Mouse (Mus musculus) limb, embryonic 14.5 days (tissue): ENCODE data around the gene Camta1. TPM values are rescaled to one million over a fixed set of nuclear protein-coding genes. Genes with fewer than 3 reads are reported as not detected.

ENCODE experiments used
- ATAC-seq: fragments of 200-750 bp; cut with Nextera tagmentation; 2 replicates; pipeline ENCODE4 v1.8.0; 2017; ENCODE audit warnings: low read depth, moderate number of reproducible peaks, moderate TSS enrichment; ENCODE audit not compliant: low FRiP score
- DNase-seq: peaks from one replicate; pipeline ENCODE4 v3.0.0-alpha.2; 2015; ENCODE audit warnings: low spot score
- H3K27ac ChIP-seq: fragments of 300-500 bp; sonication (generic); replicated peaks from 2 replicates; pipeline ENCODE4 v1.5.1; 2014; ENCODE audit warnings: low read depth, mild to moderate bottlenecking, low read length, moderate library complexity, mixed read lengths
- H3K27me3 ChIP-seq: fragments of 300-500 bp; sonication (generic); 2 replicates; pipeline ENCODE4 v1.6.1; 2014; ENCODE audit warnings: low read length, mixed read lengths; ENCODE audit not compliant: control insufficient read depth, insufficient read depth
- H3K36me3 ChIP-seq: fragments of 300-500 bp; sonication (generic); 2 replicates; pipeline ENCODE4 v1.6.1; 2014; ENCODE audit warnings: mild to moderate bottlenecking, low read length, moderate library complexity, mixed read lengths; ENCODE audit not compliant: control insufficient read depth, insufficient read depth
- H3K4me1 ChIP-seq: fragments of 300-500 bp; sonication (generic); 2 replicates; pipeline ENCODE4 v1.6.1; 2014; ENCODE audit warnings: antibody characterized with exemption, low read length, mixed read lengths; ENCODE audit not compliant: control insufficient read depth, insufficient read depth
- H3K4me2 ChIP-seq: fragments of 300-500 bp; sonication (generic); replicated peaks from 2 replicates; pipeline ENCODE4 v1.6.1; 2014; ENCODE audit warnings: low read depth, mild to moderate bottlenecking, low read length, moderate library complexity; ENCODE audit not compliant: severe bottlenecking
- H3K4me3 ChIP-seq: fragments of 300-500 bp; sonication (generic); replicated peaks from 2 replicates; pipeline ENCODE4 v1.5.1; 2014; ENCODE audit warnings: low read length
- H3K9ac ChIP-seq: fragments of 300-500 bp; sonication (generic); 2 replicates; pipeline ENCODE4 v1.6.1; 2014; ENCODE audit warnings: mild to moderate bottlenecking, low read depth, low read length, moderate library complexity; ENCODE audit not compliant: severe bottlenecking
- H3K9me3 ChIP-seq: fragments of 300-500 bp; sonication (generic); 2 replicates; pipeline ENCODE4 v1.6.1; 2016; ENCODE audit warnings: low read length; ENCODE audit not compliant: control insufficient read depth
- POLR2A ChIP-seq: fragments of 200-500 bp; IDR thresholded peaks from 2 replicates; pipeline ENCODE4 v1.8.0; 2012; ENCODE audit warnings: inconsistent platforms, mild to moderate bottlenecking, moderate library complexity, borderline replicate concordance; ENCODE audit not compliant: insufficient read depth, insufficient read length; ENCODE audit errors: extremely low read depth
- WGBS: fragments of 180-500 bp; shearing (Covaris S2); extraction: QIAGEN DNeasy Blood & Tissue Kit; methylation state at CpG from one replicate; pipeline ENCODE4 v1.1.7; 2014; 5-methylcytosine and 5-hydroxymethylcytosine counted together
- polyA plus RNA-seq, 2 experiments: library from polyadenylated mRNA; depleted of rRNA in 1 of 2; stranded (reverse) in 1 of 2; unstranded in 1 of 2; fragments of >200 nt; fragmentation: Nextera tagmentation in 1 of 2; extraction: Ambion mirVana in 1 of 2; gene quantifications; 2 replicates each; pipeline versions ENCODE4 v1.2.1 to v1.2.3; 2012 to 2014

The Camta1 gene
- polyA plus RNA-seq, 2 experiments, result 28.6 to 78.8 TPM

- H3K36me3 ChIP-seq, result no peaks in the 10 kb centered on the region
- H3K4me1 ChIP-seq, result no peaks in the 10 kb centered on the region
- no peak for DNase-seq
- no peak for ATAC-seq
- no peaks in the 10 kb centered on the region for H3K9me3 ChIP-seq
- no peak overlapping the region for H3K4me3 ChIP-seq
- H3K27me3 ChIP-seq, result no peaks in the 10 kb centered on the region
- H3K9ac ChIP-seq, result no peak overlapping the region
- no peak overlapping the region for H3K4me2 ChIP-seq
- TF ChIP-seq POLR2A, result no peak
- no peak overlapping the region for H3K27ac ChIP-seq
- 72% methylated on average over 13 of the region's 13 CpGs for WGBS
Observed at GRCm38 (mm10) chr4:151223263-151223996, 638.2 kb downstream of the Camta1 start.

DNA sequence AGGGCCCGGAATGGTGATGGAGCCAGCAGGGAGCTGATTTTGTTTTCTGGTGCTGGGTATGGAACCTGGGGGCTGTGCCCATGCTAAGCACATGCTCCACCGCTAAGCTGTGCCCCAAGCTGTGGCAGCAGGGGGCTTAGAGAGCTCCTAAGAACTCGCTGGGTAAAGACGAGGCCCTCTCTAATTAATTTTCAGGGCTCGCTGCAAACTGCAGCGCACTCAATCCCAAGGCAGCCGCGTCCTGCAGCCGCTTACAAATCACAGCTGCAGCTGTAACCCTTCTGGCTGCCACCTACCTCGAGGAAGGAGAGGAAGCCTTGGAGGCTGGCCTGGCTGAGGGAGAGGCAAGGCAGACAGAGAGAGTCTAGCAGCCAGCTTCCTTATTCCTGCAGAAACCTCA, 639.0 kb downstream of the Camta1 start:
- H3K9ac ChIP-seq, result no peak overlapping the region
- H3K4me1 ChIP-seq, result no peaks in the 10 kb centered on the region
- no peak overlapping the region for H3K4me3 ChIP-seq
- H3K4me2 ChIP-seq, result no peak overlapping the region
- ATAC-seq, result no peak
- no peak for DNase-seq
- WGBS, result 10% methylated on average over 10 of the region's 10 CpGs
- no peaks in the 10 kb centered on the region for H3K27me3 ChIP-seq
- no peak for TF ChIP-seq POLR2A
- no peak overlapping the region for H3K27ac ChIP-seq
- no peaks in the 10 kb centered on the region for H3K36me3 ChIP-seq
- H3K9me3 ChIP-seq, result no peaks in the 10 kb centered on the region

- Histone ChIP-seq H3K36me3 (no peaks in the 10 kb centered on the region), H3K4me1 (no peaks in the 10 kb centered on the region), H3K9me3 (no peaks in the 10 kb centered on the region), H3K27me3 (no peaks in the 10 kb centered on the region), H3K27ac (no peak overlapping the region), H3K4me3 (no peak overlapping the region), H3K4me2 (no peak overlapping the region), H3K9ac (no peak overlapping the region)
- no peak for DNase-seq
- no peak for TF ChIP-seq POLR2A
- no peak for ATAC-seq
- 77% methylated on average over 15 of the region's 15 CpGs for WGBS
Observed at GRCm38 (mm10) chr4:151216553-151217292, 645.0 kb downstream of the Camta1 start.

DNA sequence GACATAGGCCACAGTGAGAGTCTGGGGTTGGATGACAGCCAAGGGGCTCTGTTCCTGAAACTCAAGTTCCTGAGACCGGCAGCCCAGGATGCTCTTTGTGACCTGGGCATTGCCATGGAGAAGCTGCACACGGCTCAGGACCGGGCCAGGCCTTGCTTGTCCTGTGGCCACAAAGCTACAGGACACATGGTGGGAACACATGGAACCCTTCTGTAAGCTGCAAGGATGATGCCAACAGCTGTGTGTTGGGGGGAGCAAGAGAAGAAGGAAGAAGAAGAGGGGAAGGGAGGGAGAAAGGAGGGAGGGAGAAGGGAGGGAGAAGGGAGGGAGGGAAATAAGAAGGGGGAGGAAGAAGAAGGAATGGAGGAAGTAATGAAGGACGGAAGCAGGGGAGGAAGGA, 645.8 kb downstream of the Camta1 start:
- H3K36me3 ChIP-seq, result no peaks in the 10 kb centered on the region
- H3K4me3 ChIP-seq, result no peak overlapping the region
- no peak for DNase-seq
- H3K27me3 ChIP-seq, result no peaks in the 10 kb centered on the region
- ATAC-seq, result no peak
- no peaks in the 10 kb centered on the region for H3K4me1 ChIP-seq
- no peak overlapping the region for H3K9ac ChIP-seq
- no peak overlapping the region for H3K27ac ChIP-seq
- H3K4me2 ChIP-seq, result no peak overlapping the region
- WGBS, result 59% methylated on average over 4 of the region's 4 CpGs
- H3K9me3 ChIP-seq, result no peaks in the 10 kb centered on the region
- no peak for TF ChIP-seq POLR2A

DNA sequence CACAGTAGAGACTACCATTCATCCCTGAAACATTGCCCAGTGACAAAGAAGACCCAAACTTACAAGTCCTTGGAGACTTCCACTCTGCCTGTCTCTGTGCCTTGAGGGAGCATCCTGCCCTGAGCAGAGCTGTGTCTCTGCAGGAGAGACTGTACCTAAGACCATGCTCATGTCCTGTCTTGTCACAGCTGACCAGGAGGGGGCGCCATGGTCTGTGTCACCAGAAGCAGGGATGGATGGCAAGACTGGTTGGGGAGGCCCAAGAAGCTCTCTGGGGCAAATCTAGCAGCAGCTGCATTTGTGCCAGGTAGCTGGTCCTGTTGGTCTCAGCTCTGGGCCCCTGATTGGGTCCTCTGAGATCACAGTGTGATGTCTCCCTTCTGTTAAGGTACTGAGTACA, 646.5 kb downstream of the Camta1 start:
- Histone ChIP-seq H3K4me2 (no peak overlapping the region), H3K4me3 (no peak overlapping the region), H3K4me1 (no peaks in the 10 kb centered on the region), H3K9ac (no peak overlapping the region), H3K27ac (no peak overlapping the region), H3K27me3 (no peaks in the 10 kb centered on the region), H3K9me3 (no peaks in the 10 kb centered on the region), H3K36me3 (no peaks in the 10 kb centered on the region)
- DNase-seq (no peak), ATAC-seq (no peak)
- WGBS, result 55% methylated on average over 1 of the region's 1 CpGs
- no peak for TF ChIP-seq POLR2A
